Mouse (Mus musculus): ENCODE data around the gene Mmrn1. TPM values are rescaled to one million over a fixed set of nuclear protein-coding genes. Genes with fewer than 3 reads are reported as not detected.

Mmrn1 gene
- polyA plus RNA-seq (2012; rRNA removed) = 4.2 and 4.5 TPM in 2 replicates

DNA sequence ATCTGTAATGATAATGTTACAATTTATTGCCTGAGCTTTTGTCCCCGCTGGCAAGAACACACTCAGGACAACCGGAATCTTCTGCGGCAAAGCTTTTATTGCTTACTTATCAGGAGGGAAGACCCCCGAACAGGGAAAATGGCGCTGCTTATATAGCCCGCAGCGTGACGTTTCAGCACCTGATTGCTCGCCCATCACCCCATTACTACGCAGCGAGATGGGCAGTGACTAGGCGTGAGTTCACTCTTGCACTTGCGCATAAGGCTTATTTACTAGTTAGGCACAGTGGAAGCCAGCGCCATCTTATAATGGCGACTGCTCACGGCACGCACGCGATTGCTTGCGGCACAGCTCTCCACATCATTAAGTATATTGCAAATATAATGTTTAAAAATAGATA is at the start of gene Mmrn1:
Gene Mmrn1, plus strand, starts transcription at position 301 of the 400 bp plus-strand sequence.

Other genes with a start within 250 kb of the Mmrn1 start
- 0.21 and 0.61 TPM in 2 replicates for gene Snca, start 95.1 kb upstream of the Mmrn1 start, polyA plus RNA-seq (2012; rRNA removed)